Mouse (Mus musculus) forebrain, embryonic 14.5 days (tissue): ENCODE results near the gene Ifi211. TPM values are rescaled to one million over a fixed set of nuclear protein-coding genes. Genes with fewer than 3 reads are reported as not detected.
"Not testable (repeated sequence)": the region's sequence is repeated elsewhere in the genome, so short reads cannot be mapped to it uniquely, and the experiment has no call there.

Experiments used
- ATAC-seq: fragments of 200-750 bp; cut with Nextera tagmentation; 2 replicates; pipeline ENCODE4 v1.8.0; 2017; ENCODE audit warnings: mild to moderate bottlenecking, moderate library complexity
- DNase-seq: peaks from one replicate; pipeline ENCODE4 v3.0.0-alpha.2; 2015; ENCODE audit warnings: low spot score
- H3K27ac ChIP-seq: fragments of 300-500 bp; sonication (generic); 2 replicates; pipeline ENCODE4 v1.5.1; 2014; ENCODE audit warnings: low read depth, mild to moderate bottlenecking, control low read depth, low read length, moderate library complexity
- H3K27me3 ChIP-seq: fragments of 300-500 bp; sonication (generic); replicated peaks from 2 replicates; pipeline ENCODE4 v1.6.1; 2014; ENCODE audit warnings: low read length, control low read depth, mixed read lengths; ENCODE audit not compliant: control insufficient read depth, insufficient read depth
- H3K36me3 ChIP-seq: fragments of 300-500 bp; sonication (generic); 2 replicates; pipeline ENCODE4 v1.6.1; 2014; ENCODE audit warnings: low read length, control low read depth; ENCODE audit not compliant: control insufficient read depth, insufficient read depth
- H3K4me1 ChIP-seq: fragments of 300-500 bp; sonication (generic); 2 replicates; pipeline ENCODE4 v1.6.1; 2014; ENCODE audit warnings: antibody characterized with exemption, low read length, control low read depth; ENCODE audit not compliant: control insufficient read depth, insufficient read depth
- H3K4me2 ChIP-seq: fragments of 300-500 bp; sonication (generic); 2 replicates; pipeline ENCODE4 v1.6.1; 2014; ENCODE audit warnings: mild to moderate bottlenecking, control low read depth, low read length
- H3K4me3 ChIP-seq: fragments of 300-500 bp; sonication (generic); 2 replicates; pipeline ENCODE4 v1.5.1; 2014; ENCODE audit warnings: low read depth, low read length, control low read depth
- H3K9ac ChIP-seq: fragments of 300-500 bp; sonication (generic); 2 replicates; pipeline ENCODE4 v1.6.1; 2014; ENCODE audit warnings: mild to moderate bottlenecking, low read length, control low read depth, moderate library complexity
- H3K9me3 ChIP-seq: fragments of 300-500 bp; sonication (generic); replicated peaks from 2 replicates; pipeline ENCODE4 v1.6.1; 2016; ENCODE audit warnings: low read length, control low read depth, mixed read lengths; ENCODE audit not compliant: control insufficient read depth
- WGBS: fragments of 180-500 bp; shearing (Covaris S2); extraction: QIAGEN DNeasy Blood & Tissue Kit; methylation state at CpG from one replicate; pipeline ENCODE4 v1.1.7; 2014; 5-methylcytosine and 5-hydroxymethylcytosine counted together
- polyA plus RNA-seq: library from polyadenylated mRNA; unstranded; fragments of >200 nt; fragmentation: Nextera tagmentation; extraction: Ambion mirVana; gene quantifications from 2 replicates; pipeline ENCODE4 v1.2.1, GENCODE M21; 2014

Ifi211 gene
- polyA plus RNA-seq, 1 experiment from 2014 or later, result 0.52 TPM

DNA sequence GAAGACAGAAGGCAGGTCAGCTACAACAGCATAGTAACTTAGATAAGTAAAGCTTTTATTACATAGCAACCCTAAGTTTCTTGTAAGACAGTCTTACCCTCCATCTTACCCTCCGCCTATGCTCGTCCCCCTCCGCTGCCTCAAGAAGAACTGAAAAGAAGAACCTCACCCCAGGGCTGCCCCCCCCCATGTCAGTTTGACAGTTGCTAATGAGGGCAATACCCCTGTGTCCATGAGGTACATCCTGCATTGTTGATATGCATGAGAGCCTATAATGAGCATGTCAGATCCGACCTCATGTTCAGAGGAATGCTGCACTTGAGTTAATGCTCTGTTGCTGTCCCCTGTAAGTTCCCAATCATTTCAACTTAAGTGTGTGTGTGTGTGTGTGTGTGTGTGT is 60.0 kb downstream of the Ifi211 start:
- not testable (repeated sequence) for H3K27me3 ChIP-seq, H3K27ac ChIP-seq, ATAC-seq, DNase-seq, H3K4me3 ChIP-seq, H3K4me2 ChIP-seq, H3K4me1 ChIP-seq, H3K36me3 ChIP-seq, H3K9me3 ChIP-seq, H3K9ac ChIP-seq
- WGBS, result 56% methylated on average over 4 of the region's 4 CpGs

Other genes starting within 250 kb of the Ifi211 start
- gene Ifi208, start 239.4 kb downstream of the Ifi211 start, polyA plus RNA-seq, result not detected in 2 replicates
- gene Ifi207, start 171.3 kb downstream of the Ifi211 start, polyA plus RNA-seq, result 0.27 and 0.54 TPM in 2 replicates
- 0.45 and 0.93 TPM in 2 replicates for gene Ifi204, start 146.1 kb downstream of the Ifi211 start, polyA plus RNA-seq
- 1.6 and 2.0 TPM in 2 replicates for gene Mndal, start 29.4 kb upstream of the Ifi211 start, polyA plus RNA-seq
- gene Ifi203, start 29.6 kb upstream of the Ifi211 start, polyA plus RNA-seq, result 1.1 and 1.6 TPM in 2 replicates
- gene Ifi202b, start 69.7 kb upstream of the Ifi211 start, polyA plus RNA-seq, result not detected in 2 replicates
- 0.15 TPM in 1 of 2 replicates, not detected in the other for gene Ifi205, start 118.8 kb upstream of the Ifi211 start, polyA plus RNA-seq
- gene Olfr433, start 127.7 kb upstream of the Ifi211 start, polyA plus RNA-seq, result not detected in 2 replicates
- gene Olfr432, start 136.2 kb upstream of the Ifi211 start, polyA plus RNA-seq, result not detected in 2 replicates
- gene Olfr430, start 153.6 kb upstream of the Ifi211 start, polyA plus RNA-seq, result not detected in 2 replicates
- not detected in 2 replicates for gene Olfr429, start 171.3 kb upstream of the Ifi211 start, polyA plus RNA-seq
- not detected in 2 replicates for gene Olfr427, start 183.8 kb upstream of the Ifi211 start, polyA plus RNA-seq
- not detected in 2 replicates for gene Olfr231, start 208.1 kb upstream of the Ifi211 start, polyA plus RNA-seq
- gene Olfr424, start 218.5 kb upstream of the Ifi211 start, polyA plus RNA-seq, result not detected in 2 replicates
- not detected in 2 replicates for gene Olfr420, start 242.6 kb upstream of the Ifi211 start, polyA plus RNA-seq